Mouse (Mus musculus) olfactory bulb, adult 2 months (tissue): ENCODE measurements around the gene Fam126a.

Experiments
- CTCF ChIP-seq: fragments of 200-500 bp; IDR thresholded peaks from 2 replicates; pipeline ENCODE4 v1.5.1; 2012; ENCODE audit warnings: low read depth, mild to moderate bottlenecking, low read length, moderate library complexity; ENCODE audit not compliant: insufficient read depth
- POLR2A ChIP-seq: fragments of 200-500 bp; IDR thresholded peaks from 2 replicates; pipeline ENCODE4 v1.6.1; 2012; ENCODE audit warnings: mild to moderate bottlenecking, low read depth, low read length, moderate library complexity; ENCODE audit not compliant: insufficient read depth

DNA sequence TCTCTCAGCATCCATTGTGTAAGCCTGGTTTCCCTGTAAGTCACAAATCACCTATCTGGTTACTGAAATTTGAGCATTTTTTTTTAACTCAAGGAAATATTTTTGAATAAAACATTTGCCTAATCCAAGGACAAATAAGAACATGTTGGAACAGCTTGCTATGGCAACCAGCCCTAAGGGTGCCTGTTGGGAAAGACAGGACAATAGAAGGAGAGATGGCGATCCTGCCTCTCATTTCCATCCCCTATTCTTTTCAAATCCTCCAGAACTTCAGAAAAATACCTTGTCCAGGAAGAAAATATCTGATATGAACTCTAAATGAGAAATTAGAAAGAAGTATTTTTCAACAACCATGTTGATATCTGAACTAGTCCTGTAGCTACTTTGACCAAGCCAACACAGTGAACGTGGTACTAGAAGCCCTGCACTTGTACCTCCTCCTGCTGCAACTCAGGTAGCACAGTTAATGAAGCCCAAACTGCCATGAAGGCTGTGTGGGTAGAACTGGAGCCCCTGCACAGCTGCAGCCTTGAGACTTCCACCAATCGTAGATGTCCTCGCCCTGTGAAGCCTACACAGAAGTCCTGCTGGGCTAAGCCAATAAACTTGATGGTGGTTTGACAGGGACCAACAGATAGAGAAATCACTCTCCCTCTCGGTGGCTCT lies 17.0 kb downstream of the Fam126a start:
- no peak for TF ChIP-seq POLR2A
- TF ChIP-seq CTCF = no peak
